Mouse (Mus musculus) right cerebral cortex, postnatal 36 days (tissue): ENCODE measurements at regions not wholly inside any gene's neighbourhood (a gene's known extent, or its start where the extent isn't known, plus 50 kb on each side); places are given as distances from the start of the nearest gene placed in this dataset.

ENCODE experiments used
- DNase-seq, 2 experiments: peaks; one replicate each; pipeline ENCODE4 v3.0.0; 2022; ENCODE audit warnings: low spot score in 2 of 2, mixed read lengths in 1 of 2

- no peak for DNase-seq
Measured at GRCm38 (mm10) chr9:61816589-61817179, 97.7 kb downstream of the Rplp1 start.

GRCm38 (mm10) chr9:61815995-61816394 is 98.3 kb downstream of the Rplp1 start:
- no peak for DNase-seq

GRCm38 (mm10) chr9:61813291-61813690 is 101.1 kb downstream of the Rplp1 start:
- DNase-seq: no peak

- DNase-seq: no peak
Measured at GRCm38 (mm10) chr9:61812315-61812714, 102.0 kb downstream of the Rplp1 start.

GRCm38 (mm10) chr9:61810456-61810855 is 103.9 kb downstream of the Rplp1 start:
- no peak for DNase-seq

- DNase-seq: no peak
Measured at GRCm38 (mm10) chr9:61808351-61809225, 105.8 kb downstream of the Rplp1 start.

- DNase-seq: no peak
Measured at GRCm38 (mm10) chr9:61805971-61806370, 108.4 kb downstream of the Rplp1 start.

- no peak for DNase-seq
Measured at GRCm38 (mm10) chr9:61803555-61803954, 110.8 kb downstream of the Rplp1 start.

- no peak for DNase-seq
Measured at GRCm38 (mm10) chr9:61802694-61803093, 111.6 kb downstream of the Rplp1 start.

GRCm38 (mm10) chr9:61799535-61799934 is 114.8 kb downstream of the Rplp1 start:
- no peak for DNase-seq

GRCm38 (mm10) chr9:61795910-61796309 is 118.4 kb downstream of the Rplp1 start:
- DNase-seq: no peak

- DNase-seq: peak; percentile 32 to 51
Measured at GRCm38 (mm10) chr9:61791435-61792064, 122.8 kb downstream of the Rplp1 start.

GRCm38 (mm10) chr9:61790849-61791248 is 123.5 kb downstream of the Rplp1 start:
- DNase-seq: no peak

GRCm38 (mm10) chr9:61789066-61789897 is 125.1 kb downstream of the Rplp1 start:
- DNase-seq: peak in 1 of 2 experiments; percentile 34

- DNase-seq: no peak
Measured at GRCm38 (mm10) chr9:61781469-61781868, 132.9 kb downstream of the Rplp1 start.

GRCm38 (mm10) chr9:61780186-61780939 is 134.0 kb downstream of the Rplp1 start:
- peak; percentile 20 to 45 for DNase-seq

- no peak for DNase-seq
Measured at GRCm38 (mm10) chr9:61779165-61779564, 135.2 kb downstream of the Rplp1 start.

GRCm38 (mm10) chr9:61776446-61776845 is 137.9 kb downstream of the Rplp1 start:
- no peak for DNase-seq

- no peak for DNase-seq
Measured at GRCm38 (mm10) chr9:61770207-61770955, 144.0 kb downstream of the Rplp1 start.

- DNase-seq: no peak
Measured at GRCm38 (mm10) chr9:61766187-61766586, 148.2 kb downstream of the Rplp1 start.
